Mouse (Mus musculus) cerebellum, adult 2 months (tissue): Measurements from ENCODE around the gene Cers6.

ENCODE experiments used
- CTCF ChIP-seq: fragments of 200-500 bp; IDR thresholded peaks from 2 replicates; pipeline ENCODE4 v1.5.1; 2011; ENCODE audit warnings: low read depth, mild to moderate bottlenecking, control low read depth, low read length, moderate library complexity, borderline replicate concordance; ENCODE audit not compliant: insufficient read depth
- POLR2A ChIP-seq: fragments of 200-500 bp; IDR thresholded peaks from 2 replicates; pipeline ENCODE4 v1.6.1; 2011; ENCODE audit warnings: low read length, control low read depth, borderline replicate concordance; ENCODE audit not compliant: insufficient read depth

DNA sequence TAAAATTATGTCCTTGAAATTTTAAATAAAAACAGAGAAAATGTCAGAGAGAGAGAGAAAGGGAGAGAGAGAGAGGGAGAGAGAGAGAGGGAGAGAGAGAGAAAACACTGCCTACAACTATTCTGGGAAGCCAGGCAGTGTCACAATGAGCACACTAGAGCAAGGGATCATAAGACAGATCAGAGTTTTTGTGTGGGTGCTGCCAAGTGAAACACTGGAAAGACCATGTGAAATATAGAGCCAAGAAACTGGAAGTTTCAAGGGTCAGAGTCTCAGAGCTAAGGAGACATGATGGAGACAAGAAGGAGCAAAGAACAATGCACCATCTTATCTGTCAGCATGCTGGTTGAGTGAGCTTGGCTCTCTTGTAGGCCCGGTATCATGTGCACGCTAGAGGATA lies 236.3 kb downstream of the Cers6 start:
- TF ChIP-seq CTCF (no peak), POLR2A (no peak)
